Mouse (Mus musculus) lung, adult 10 weeks (tissue): ENCODE data around the gene Rnf181. TPM values are rescaled to one million over a fixed set of nuclear protein-coding genes. Genes with fewer than 3 reads are reported as not detected.

Experiments used
- polyA plus RNA-seq: library from polyadenylated mRNA; stranded (reverse); fragments of 350-450 nt; fragmentation: Illumina TruSeq; extraction: RNeasy Lipid Tissue Mini Kit (QIAGEN cat#74804); gene quantifications from one replicate; pipeline ENCODE4 v1.2.3, GENCODE M21; 2014; ENCODE audit warnings: low read depth, low replicate concordance; ENCODE audit not compliant: insufficient read depth

Gene Rnf181
- polyA plus RNA-seq: 160 TPM

GRCm38 (mm10) chr6:72366844-72367443, at the start of gene Rnf181:
Gene Rnf181, minus strand, starts transcription at chr6:72366956.

GRCm38 (mm10) chr6:72414076-72414756, 47.5 kb upstream of the Rnf181 start, which contains the start of gene Ggcx:
Gene Ggcx, plus strand, starts transcription at chr6:72414308.

GRCm38 (mm10) chr6:72389941-72390771, 23.4 kb upstream of the Rnf181 start, which contains the start of gene Vamp8:
Gene Vamp8, minus strand, starts transcription at chr6:72390703.

GRCm38 (mm10) chr6:72380131-72380770, 13.5 kb upstream of the Rnf181 start, which contains the start of gene Vamp5:
Gene Vamp5, minus strand, starts transcription at chr6:72380468.

GRCm38 (mm10) chr6:72355066-72355911, 11.5 kb downstream of the Rnf181 start, which contains the start of gene Tmem150a:
Gene Tmem150a, plus strand, starts transcription at chr6:72355447.

GRCm38 (mm10) chr6:72347166-72347941, 19.4 kb downstream of the Rnf181 start, which contains the start of gene 0610030E20Rik:
Gene 0610030E20Rik, plus strand, starts transcription at chr6:72347317.

GRCm38 (mm10) chr6:72345074-72345567, 21.6 kb downstream of the Rnf181 start, which contains the start of gene Usp39:
Gene Usp39, minus strand, starts transcription at chr6:72345184.

Other genes with a start within 250 kb of the Rnf181 start
- gene Atoh8, start 131.4 kb downstream of the Rnf181 start, polyA plus RNA-seq: 13.7 TPM
- gene Sftpb, start 62.3 kb downstream of the Rnf181 start, polyA plus RNA-seq: 2,676 TPM
- 23.9 TPM for gene Usp39, start 21.8 kb downstream of the Rnf181 start, polyA plus RNA-seq
- 8.5 TPM for gene 0610030E20Rik, start 19.6 kb downstream of the Rnf181 start, polyA plus RNA-seq
- gene Tmem150a, start 11.5 kb downstream of the Rnf181 start, polyA plus RNA-seq: 17.6 TPM
- 132 TPM for gene Vamp5, start 13.5 kb upstream of the Rnf181 start, polyA plus RNA-seq
- gene Vamp8, start 23.7 kb upstream of the Rnf181 start, polyA plus RNA-seq: 819 TPM
- gene Ggcx, start 47.4 kb upstream of the Rnf181 start, polyA plus RNA-seq: 16.4 TPM
- 145 TPM for gene Mat2a, start 72.6 kb upstream of the Rnf181 start, polyA plus RNA-seq
- not detected for gene Sh2d6, start 154.8 kb upstream of the Rnf181 start, polyA plus RNA-seq
- gene Capg, start 177.4 kb upstream of the Rnf181 start, polyA plus RNA-seq: 79.6 TPM
- gene Elmod3, start 231.5 kb upstream of the Rnf181 start, polyA plus RNA-seq: 9.3 TPM
- gene Retsat, start 231.5 kb upstream of the Rnf181 start, polyA plus RNA-seq: 18.3 TPM